Mouse (Mus musculus) intestine, embryonic 16.5 days (tissue): ENCODE measurements at regions not wholly inside any gene's neighbourhood (a gene's known extent, or its start where the extent isn't known, plus 50 kb on each side); places are given as distances from the start of the nearest gene placed in this dataset.

Experiments used
- ATAC-seq: fragments of 200-750 bp; cut with Nextera tagmentation; 2 replicates; pipeline ENCODE4 v1.8.0; 2017; ENCODE audit warnings: moderate TSS enrichment, moderate library complexity
- H3K27ac ChIP-seq: fragments of 300-500 bp; sonication (generic); 2 replicates; pipeline ENCODE4 v1.5.1; 2014; ENCODE audit warnings: mild to moderate bottlenecking, low read length
- H3K27me3 ChIP-seq: fragments of 300-500 bp; sonication (generic); replicated peaks from 2 replicates; pipeline ENCODE4 v1.6.1; 2014; ENCODE audit warnings: low read length, control low read depth, mixed read lengths; ENCODE audit not compliant: control insufficient read depth, insufficient read depth
- H3K36me3 ChIP-seq: fragments of 300-500 bp; sonication (generic); 2 replicates; pipeline ENCODE4 v1.6.1; 2014; ENCODE audit warnings: low read length, control low read depth; ENCODE audit not compliant: control insufficient read depth, insufficient read depth
- H3K4me1 ChIP-seq: fragments of 300-500 bp; sonication (generic); 2 replicates; pipeline ENCODE4 v1.6.1; 2014; ENCODE audit warnings: low read length, control low read depth, mixed read lengths; ENCODE audit not compliant: control insufficient read depth, insufficient read depth
- H3K4me2 ChIP-seq: fragments of 300-500 bp; sonication (generic); 2 replicates; pipeline ENCODE4 v1.6.1; 2014; ENCODE audit warnings: low read depth, low read length, control low read depth
- H3K4me3 ChIP-seq: fragments of 300-500 bp; sonication (generic); 2 replicates; pipeline ENCODE4 v1.5.1; 2014; ENCODE audit warnings: mild to moderate bottlenecking, low read length
- H3K9ac ChIP-seq: fragments of 300-500 bp; sonication (generic); 2 replicates; pipeline ENCODE4 v1.6.1; 2014; ENCODE audit warnings: low read depth, low read length
- H3K9me3 ChIP-seq: fragments of 300-500 bp; sonication (generic); 2 replicates; pipeline ENCODE4 v1.6.1; 2016; ENCODE audit warnings: low read length, control low read depth; ENCODE audit not compliant: control insufficient read depth
- WGBS: fragments of 180-500 bp; shearing (Covaris S2); extraction: QIAGEN DNeasy Blood & Tissue Kit; methylation state at CpG from one replicate; pipeline ENCODE4 v1.1.7; 2014; 5-methylcytosine and 5-hydroxymethylcytosine counted together

GRCm38 (mm10) chr17:51272025-51272424, 92.9 kb upstream of the Tbc1d5 start:
- Histone ChIP-seq H3K4me1 (no peaks in the 10 kb centered on the region), H3K4me2 (no peak overlapping the region), H3K9me3 (no peaks in the 10 kb centered on the region), H3K36me3 (no peaks in the 10 kb centered on the region), H3K27ac (no peak overlapping the region), H3K9ac (no peak overlapping the region), H3K27me3 (no peaks in the 10 kb centered on the region), H3K4me3 (no peak overlapping the region)
- ATAC-seq: no peak
- WGBS: 72% methylated on average over 1 of the region's 1 CpGs

- H3K4me2 ChIP-seq: no peak overlapping the region
- no peaks in the 10 kb centered on the region for H3K9me3 ChIP-seq
- no peak for ATAC-seq
- no peaks in the 10 kb centered on the region for H3K27me3 ChIP-seq
- no peak overlapping the region for H3K4me3 ChIP-seq
- no peak overlapping the region for H3K27ac ChIP-seq
- H3K4me1 ChIP-seq: no peaks in the 10 kb centered on the region
- H3K9ac ChIP-seq: no peak overlapping the region
- 73% methylated on average over 3 of the region's 3 CpGs for WGBS
- H3K36me3 ChIP-seq: no peaks in the 10 kb centered on the region
Observed at GRCm38 (mm10) chr17:51262946-51263345, 83.8 kb upstream of the Tbc1d5 start.

- ATAC-seq: no peak
- Histone ChIP-seq H3K4me1 (no peaks in the 10 kb centered on the region), H3K27ac (no peak overlapping the region), H3K4me2 (no peak overlapping the region), H3K9me3 (no peaks in the 10 kb centered on the region), H3K9ac (no peak overlapping the region), H3K4me3 (no peak overlapping the region), H3K27me3 (no peaks in the 10 kb centered on the region), H3K36me3 (no peaks in the 10 kb centered on the region)
Observed at GRCm38 (mm10) chr17:51262404-51262803, 83.3 kb upstream of the Tbc1d5 start.

DNA sequence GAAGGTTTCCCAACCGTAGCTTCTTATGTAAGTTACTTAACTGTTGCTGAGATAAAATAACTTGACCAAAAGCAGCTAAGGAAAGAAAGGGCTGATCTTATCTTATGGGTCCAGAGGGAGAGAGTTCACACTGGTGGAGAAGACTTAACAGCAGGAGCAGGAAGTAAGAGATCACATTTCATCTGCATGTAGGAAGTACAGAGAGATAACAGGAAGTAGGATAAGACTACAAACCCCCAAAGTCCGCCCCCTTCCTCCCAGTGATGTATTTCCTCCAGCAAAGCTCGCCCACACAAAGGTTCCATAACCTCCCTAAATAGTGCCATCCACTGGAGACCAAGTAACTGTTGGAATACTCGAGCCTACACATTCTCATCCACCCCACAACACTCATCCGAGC, 79.2 kb upstream of the Tbc1d5 start:
- no peak overlapping the region for H3K27ac ChIP-seq
- ATAC-seq: no peak
- no peaks in the 10 kb centered on the region for H3K27me3 ChIP-seq
- H3K36me3 ChIP-seq: no peaks in the 10 kb centered on the region
- WGBS: 86% methylated on average over 5 of the region's 5 CpGs
- no peak overlapping the region for H3K4me2 ChIP-seq
- H3K4me1 ChIP-seq: no peaks in the 10 kb centered on the region
- no peak overlapping the region for H3K4me3 ChIP-seq
- no peaks in the 10 kb centered on the region for H3K9me3 ChIP-seq
- no peak overlapping the region for H3K9ac ChIP-seq

DNA sequence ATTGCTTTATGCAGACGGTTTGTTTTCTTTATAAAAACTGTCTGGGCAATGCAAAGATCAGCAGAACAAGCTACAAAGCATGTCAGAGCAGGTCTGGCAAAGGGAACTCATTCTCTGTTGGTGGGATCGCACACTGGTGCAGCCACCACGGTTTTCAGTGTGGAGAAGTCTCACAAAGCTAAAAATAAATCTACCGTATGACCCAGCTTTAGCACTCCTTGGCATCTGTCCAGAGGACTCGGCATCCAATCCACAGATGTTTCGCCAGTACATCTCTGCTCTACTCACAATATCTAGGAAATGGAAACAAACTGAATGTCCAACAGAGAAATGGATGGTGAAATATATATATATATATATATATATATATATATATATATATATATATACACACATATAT, 69.4 kb upstream of the Tbc1d5 start:
- H3K36me3 ChIP-seq: no peaks in the 10 kb centered on the region
- H3K4me2 ChIP-seq: no peak overlapping the region
- no peaks in the 10 kb centered on the region for H3K9me3 ChIP-seq
- no peak overlapping the region for H3K4me3 ChIP-seq
- H3K9ac ChIP-seq: no peak overlapping the region
- no peaks in the 10 kb centered on the region for H3K4me1 ChIP-seq
- H3K27ac ChIP-seq: no peak overlapping the region
- H3K27me3 ChIP-seq: no peaks in the 10 kb centered on the region
- 35% methylated on average over 6 of the region's 6 CpGs for WGBS
- no peak for ATAC-seq

DNA sequence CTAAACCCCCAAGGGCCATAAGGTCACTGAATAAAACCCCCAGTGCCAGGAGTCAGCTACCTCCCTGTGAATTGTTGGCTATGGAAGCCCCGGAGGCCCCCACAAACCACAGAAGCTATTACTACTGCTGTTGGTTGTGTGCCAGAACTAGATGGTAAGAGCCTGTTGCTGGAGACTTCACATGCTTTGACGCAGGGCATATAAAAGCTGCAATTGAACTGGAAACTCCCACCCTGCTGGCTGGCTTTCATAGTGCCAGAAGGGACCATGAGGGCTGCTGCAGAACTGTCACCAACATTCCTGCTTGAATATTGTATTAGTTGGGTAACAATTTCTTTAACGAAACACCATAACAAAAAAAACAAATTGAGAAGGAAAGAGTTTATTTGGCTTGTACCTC, 66.9 kb upstream of the Tbc1d5 start:
- no peaks in the 10 kb centered on the region for H3K27me3 ChIP-seq
- no peak overlapping the region for H3K27ac ChIP-seq
- H3K4me1 ChIP-seq: no peaks in the 10 kb centered on the region
- H3K4me2 ChIP-seq: no peak overlapping the region
- no peak overlapping the region for H3K4me3 ChIP-seq
- no peak for ATAC-seq
- no peaks in the 10 kb centered on the region for H3K9me3 ChIP-seq
- H3K36me3 ChIP-seq: no peaks in the 10 kb centered on the region
- 82% methylated on average over 3 of the region's 3 CpGs for WGBS
- H3K9ac ChIP-seq: no peak overlapping the region

- no peak overlapping the region for H3K4me2 ChIP-seq
- 57% methylated on average over 5 of the region's 5 CpGs for WGBS
- no peak overlapping the region for H3K4me3 ChIP-seq
- no peak overlapping the region for H3K27ac ChIP-seq
- H3K27me3 ChIP-seq: no peaks in the 10 kb centered on the region
- no peak for ATAC-seq
- H3K9ac ChIP-seq: no peak overlapping the region
- H3K36me3 ChIP-seq: no peaks in the 10 kb centered on the region
- no peaks in the 10 kb centered on the region for H3K4me1 ChIP-seq
- no peaks in the 10 kb centered on the region for H3K9me3 ChIP-seq
Observed at GRCm38 (mm10) chr17:51240360-51240993, 61.3 kb upstream of the Tbc1d5 start.

- 66% methylated on average over 3 of the region's 3 CpGs for WGBS
- Histone ChIP-seq H3K4me2 (no peak overlapping the region), H3K9ac (no peak overlapping the region)
Observed at GRCm38 (mm10) chr17:51239465-51239864, 60.3 kb upstream of the Tbc1d5 start.

More at GRCm38 (mm10) chr17:51239465-51239864, 60.3 kb upstream of the Tbc1d5 start:
- ATAC-seq: no peak
- Histone ChIP-seq H3K27me3 (no peaks in the 10 kb centered on the region), H3K36me3 (no peaks in the 10 kb centered on the region), H3K4me1 (no peaks in the 10 kb centered on the region), H3K27ac (no peak overlapping the region), H3K4me3 (no peak overlapping the region), H3K9me3 (no peaks in the 10 kb centered on the region)
